Mouse (Mus musculus) right cerebral cortex, adult 2 months (tissue): ENCODE results near the gene Sema4c.

ENCODE experiments used
- DNase-seq, 2 experiments: peaks; one replicate each; pipeline ENCODE4 v3.0.0; 2021 to 2022; ENCODE audit warnings: low spot score in 2 of 2

Sema4c gene

DNA sequence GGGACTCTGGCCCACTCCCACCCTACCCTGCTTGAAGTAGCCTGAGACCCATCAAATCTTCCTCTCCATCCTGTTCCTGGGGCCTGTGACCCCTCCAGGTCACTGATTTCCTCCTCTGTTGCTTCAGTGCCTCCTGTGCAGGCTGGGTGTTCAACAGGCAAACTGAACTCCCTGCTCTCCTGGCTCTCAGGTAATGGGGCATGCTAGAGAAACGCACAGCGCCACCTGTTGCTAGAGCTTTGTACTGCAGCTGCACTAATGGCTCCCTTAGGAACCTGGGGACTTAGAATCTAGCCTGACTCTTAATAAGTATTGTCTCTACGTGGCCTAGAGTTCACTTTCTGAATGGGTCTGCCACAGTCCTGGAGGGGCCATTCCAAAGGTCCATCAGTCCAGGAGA is 56.9 kb downstream of the Sema4c start:
- peak; percentile 76 to 79 for DNase-seq
